In genomic region chr14:78877176-78877575, GRCm38 (mm10) we compare ENCODE assay signal across 12 mouse cellular contexts.
"Had no signal": no experiment of that assay in that cellular context is flagged by ENCODE, and none has a peak within 500 bp of the region (broad histone marks: within the 10 kb centered on the region; RNA-seq: fewer than 3 reads in every experiment).

No protein-coding gene starts in this region.

- ATAC-seq: intestine, embryonic 15.5 days; midbrain, embryonic 16.5 days had no signal

- H3K9ac ChIP-seq: intestine, embryonic 15.5 days; limb, embryonic 12.5 days; lung, embryonic 15.5 days; neural tube, embryonic 13.5 days had no signal

- H3K9me3 ChIP-seq: intestine, embryonic 15.5 days; limb, embryonic 12.5 days; lung, embryonic 15.5 days; midbrain, embryonic 10.5 days; neural tube, embryonic 13.5 days had no signal

- H3K4me1 ChIP-seq: intestine, embryonic 15.5 days had no signal

- H3K36me3 ChIP-seq: midbrain, embryonic 10.5 days had no signal

- H3K27me3 ChIP-seq: intestine, embryonic 15.5 days; limb, embryonic 12.5 days; lung, embryonic 15.5 days; neural tube, embryonic 13.5 days had no signal

- DNase-seq: kidney, adult 18-20 months; kidney, postnatal 14 days; layer of hippocampus, postnatal 36 days; right cerebral cortex, postnatal 25 days; thymus, postnatal 4 days had no signal

- H3K27ac ChIP-seq: intestine, embryonic 15.5 days; limb, embryonic 12.5 days; lung, embryonic 15.5 days; midbrain, embryonic 10.5 days; neural tube, embryonic 13.5 days; stomach, postnatal 0 days had no signal

- H3K4me3 ChIP-seq: intestine, embryonic 15.5 days; limb, embryonic 12.5 days; lung, embryonic 15.5 days; midbrain, embryonic 10.5 days; neural tube, embryonic 13.5 days had no signal

- H3K4me2 ChIP-seq: intestine, embryonic 15.5 days; limb, embryonic 12.5 days; lung, embryonic 15.5 days; neural tube, embryonic 13.5 days had no signal
